Mouse (Mus musculus) right cerebral cortex, postnatal 4 days (tissue): ENCODE measurements around the gene Dph1.

Experiments
- DNase-seq: peaks from one replicate; pipeline ENCODE4 v3.0.0-alpha.2; 2022

Dph1 gene

DNA sequence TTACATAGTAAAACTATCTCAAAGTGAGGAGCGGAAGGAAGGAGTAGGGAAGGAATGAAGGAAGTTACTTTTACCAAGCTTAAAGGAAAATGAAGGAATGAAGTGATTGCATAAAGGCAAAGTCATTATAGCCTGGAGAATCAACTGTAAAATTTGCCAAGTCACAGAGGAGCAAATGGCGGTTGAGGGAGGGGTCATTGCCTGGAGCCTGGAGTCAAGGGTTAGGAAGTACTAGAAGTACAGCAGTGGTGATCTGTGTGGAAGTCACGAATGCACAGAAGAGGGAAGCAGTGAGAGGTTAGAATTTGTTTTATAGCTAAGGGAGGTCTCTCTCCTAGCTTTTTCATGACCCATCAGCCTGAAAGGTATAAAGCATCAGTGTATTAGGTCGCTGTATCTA lies 59.7 kb downstream of the Dph1 start:
- no peak for DNase-seq

DNA sequence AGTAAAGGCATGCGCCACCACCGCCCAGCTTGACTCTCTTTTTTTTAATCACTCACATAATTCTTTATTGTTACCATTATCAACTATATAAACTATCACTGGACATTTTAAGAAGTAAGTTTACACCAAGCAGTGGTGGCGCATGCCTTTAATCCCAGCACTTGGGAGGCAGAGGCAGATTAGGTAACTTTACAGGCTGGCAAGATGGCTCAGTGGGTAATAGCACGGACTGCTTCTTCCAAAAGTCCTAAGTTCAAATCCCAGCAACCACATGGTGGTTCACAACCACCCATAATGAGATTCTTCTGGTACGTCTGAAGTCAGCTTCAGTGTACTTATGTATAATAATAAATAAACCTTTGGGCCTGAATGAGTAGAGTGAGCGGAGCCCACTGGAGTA lies 61.6 kb downstream of the Dph1 start:
- no peak for DNase-seq
